Mouse (Mus musculus) frontal cortex, postnatal 10 days (tissue): Measurements from ENCODE around the gene Anks1.

ENCODE experiments used
- DNase-seq, 2 experiments: peaks; one replicate each; pipeline ENCODE4 v3.0.0; 2022; ENCODE audit warnings: low spot score in 2 of 2, mixed read lengths in 1 of 2

The Anks1 gene

DNA sequence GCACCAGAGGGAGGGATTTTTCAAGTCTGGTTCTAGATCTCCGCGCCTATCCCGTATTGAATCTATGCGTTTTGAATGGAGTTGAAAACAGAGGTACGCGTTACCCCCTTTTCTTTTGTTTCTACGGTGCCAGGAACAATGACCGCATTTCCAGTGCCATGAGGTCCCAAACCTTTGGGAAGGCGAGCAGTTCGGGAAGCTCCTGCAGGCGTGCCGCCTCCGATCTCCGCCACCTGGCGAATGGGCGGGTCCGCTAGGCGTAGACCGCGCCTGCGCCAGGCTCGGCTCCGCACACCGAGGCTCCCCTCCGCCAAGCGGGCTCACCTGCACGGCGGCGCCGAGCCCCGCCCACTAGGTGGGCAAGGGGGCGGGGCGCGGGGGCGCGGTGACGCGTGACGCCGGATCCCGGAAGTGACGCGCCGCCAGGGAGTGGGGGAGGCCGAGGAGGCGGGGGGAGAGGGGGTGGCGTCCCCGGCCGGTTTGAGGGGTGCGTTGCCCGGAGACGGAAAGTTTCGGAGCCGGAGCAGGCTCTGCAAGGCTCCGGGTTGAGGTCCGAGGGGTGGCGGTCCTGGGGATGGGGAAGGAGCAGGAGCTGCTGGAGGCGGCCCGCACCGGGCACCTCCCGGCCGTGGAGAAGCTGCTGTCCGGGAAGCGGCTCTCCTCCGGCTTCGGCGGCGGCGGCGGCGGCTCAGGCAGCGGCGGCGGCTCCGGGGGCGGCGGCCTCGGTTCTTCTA, at the start of gene Anks1:
TSS of gene Anks1 (plus strand) at position 419 of the 734 bp plus-strand sequence.
- DNase-seq = peak; percentile 63 to 83

DNA sequence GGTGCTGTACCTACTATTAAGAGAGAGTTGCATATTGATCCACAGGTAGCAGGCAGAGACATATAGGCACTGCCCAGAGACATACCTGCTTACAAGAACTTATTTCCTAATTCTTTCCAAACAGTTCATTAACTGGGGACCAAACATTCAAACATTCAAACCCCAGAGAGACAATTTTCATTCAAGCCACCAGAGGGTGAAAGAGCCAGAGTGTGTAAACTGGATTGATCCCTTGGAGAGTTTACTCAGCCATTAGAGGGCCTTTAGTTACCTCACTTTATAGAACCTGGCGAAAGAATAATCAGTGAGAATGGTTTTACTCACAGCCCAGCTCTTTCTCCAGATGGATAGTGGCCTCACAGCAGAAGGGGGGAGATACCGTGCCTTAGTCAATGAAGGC, 43.6 kb upstream of the Anks1 start:
- DNase-seq = no peak

DNA sequence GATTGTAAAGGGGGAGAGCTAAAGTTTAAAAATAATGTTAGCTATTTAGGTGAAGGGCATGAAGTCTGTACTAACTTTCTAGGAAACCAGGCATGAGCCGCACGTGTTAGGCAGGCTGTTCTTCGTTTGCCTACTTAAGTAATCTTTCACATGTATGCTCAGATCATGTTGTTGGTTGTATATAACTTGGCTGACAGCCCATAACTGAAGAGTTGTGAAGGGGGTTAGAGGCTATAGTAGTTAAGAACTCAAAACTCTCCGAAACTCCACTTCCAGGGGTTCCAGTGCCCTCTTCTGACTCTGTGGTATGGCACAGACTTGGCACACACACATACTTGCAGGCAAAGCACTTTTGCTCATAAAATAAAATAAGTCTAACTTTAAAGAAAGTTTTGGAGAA, 42.4 kb upstream of the Anks1 start:
- no peak for DNase-seq

DNA sequence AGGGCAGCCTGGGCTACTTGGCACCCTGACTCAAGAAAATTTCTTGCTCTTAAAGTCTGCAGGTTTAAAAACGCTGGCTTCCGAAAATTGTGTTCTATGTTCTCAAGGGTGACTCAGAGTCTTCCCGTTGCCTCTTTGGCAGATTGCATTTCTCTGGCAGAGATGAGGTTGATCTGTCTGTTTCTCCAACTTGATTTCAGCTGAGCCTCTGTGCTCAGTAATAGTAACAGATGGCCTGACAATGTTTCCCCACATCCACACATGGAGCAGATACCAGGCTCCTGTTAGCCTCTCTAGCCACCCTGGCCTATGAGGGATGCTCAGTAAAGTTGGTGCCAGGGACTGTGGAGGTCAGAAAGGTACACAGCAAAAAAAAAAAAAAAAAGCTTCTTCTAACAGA, 37.3 kb upstream of the Anks1 start:
- DNase-seq = no peak

DNA sequence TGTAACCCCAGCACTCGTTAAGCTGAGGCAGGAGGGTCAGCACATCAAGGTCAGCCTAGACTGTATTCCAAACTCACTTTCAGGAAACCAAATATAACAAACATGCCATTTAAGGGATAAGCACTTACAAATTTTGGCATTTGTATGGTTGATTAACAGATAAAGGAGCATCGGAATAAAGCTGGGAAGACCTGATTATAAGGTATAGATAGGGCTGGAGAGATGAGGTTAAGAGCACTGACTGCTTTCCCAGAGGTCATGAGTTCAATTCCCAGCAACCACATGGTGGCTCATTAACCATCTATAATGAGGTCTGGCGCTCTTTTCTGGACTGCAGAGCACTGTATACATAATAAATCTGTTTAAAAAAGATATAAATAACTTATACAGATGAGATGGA, 35.5 kb upstream of the Anks1 start:
- no peak for DNase-seq

DNA sequence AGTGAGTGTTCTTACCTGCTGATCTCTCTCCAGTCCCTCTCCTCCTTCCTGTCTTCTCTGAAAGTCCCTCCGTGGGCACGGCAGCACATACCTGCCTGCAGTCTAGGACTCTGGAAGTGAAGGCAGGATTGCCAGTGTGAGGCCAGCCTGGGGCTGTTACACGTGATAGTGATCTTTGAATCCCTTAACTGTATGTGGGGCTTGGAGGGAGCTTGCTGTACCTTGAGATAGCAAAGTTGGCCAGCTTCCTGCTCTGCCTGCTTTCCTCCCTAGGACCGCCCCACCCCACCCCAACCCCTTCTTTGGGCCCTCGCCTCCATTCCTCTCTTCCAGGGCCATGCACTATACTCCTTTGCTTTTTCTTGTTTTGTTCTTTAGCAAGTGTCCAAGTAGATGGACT, 34.6 kb upstream of the Anks1 start:
- no peak for DNase-seq

DNA sequence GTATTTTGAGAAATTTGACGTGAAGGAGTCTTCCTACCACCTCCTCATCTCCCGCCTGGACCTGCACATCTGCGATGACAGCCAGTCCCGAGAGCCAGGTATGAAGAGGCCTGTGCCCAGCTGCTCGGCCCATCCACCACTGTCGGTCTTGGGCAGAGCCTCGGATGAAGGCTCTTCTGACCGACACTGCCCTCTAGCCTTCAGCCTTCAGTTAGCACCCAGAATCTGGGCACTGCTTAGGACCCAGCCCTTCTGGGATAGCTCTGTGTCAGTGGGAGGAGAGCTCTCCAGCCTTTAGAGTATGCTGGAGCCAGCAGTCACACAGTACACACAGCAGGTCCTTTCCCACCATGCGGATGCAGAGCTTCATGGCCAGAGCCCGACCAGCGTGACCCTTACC, 27.6 kb upstream of the Anks1 start:
- DNase-seq = no peak

DNA sequence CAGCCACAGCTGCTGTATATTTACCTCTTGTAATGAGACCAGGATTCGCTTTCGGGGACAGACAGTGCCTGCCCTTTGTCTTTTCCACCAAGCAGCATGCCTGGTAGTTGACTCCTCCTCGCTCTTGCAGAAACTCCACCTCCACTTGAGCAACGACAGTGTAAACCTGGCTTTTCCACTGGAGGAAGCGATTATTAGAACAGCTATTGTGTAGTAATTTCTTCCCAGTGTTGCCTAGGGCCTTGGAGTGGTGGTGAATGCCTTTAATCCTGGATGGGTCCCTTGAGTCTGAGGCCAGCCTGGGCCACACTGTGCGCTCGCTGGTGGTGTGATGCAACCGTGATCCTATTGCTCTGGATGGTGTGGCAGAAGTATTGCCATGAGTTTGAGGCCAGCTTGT, 26.0 kb upstream of the Anks1 start:
- no peak for DNase-seq

DNA sequence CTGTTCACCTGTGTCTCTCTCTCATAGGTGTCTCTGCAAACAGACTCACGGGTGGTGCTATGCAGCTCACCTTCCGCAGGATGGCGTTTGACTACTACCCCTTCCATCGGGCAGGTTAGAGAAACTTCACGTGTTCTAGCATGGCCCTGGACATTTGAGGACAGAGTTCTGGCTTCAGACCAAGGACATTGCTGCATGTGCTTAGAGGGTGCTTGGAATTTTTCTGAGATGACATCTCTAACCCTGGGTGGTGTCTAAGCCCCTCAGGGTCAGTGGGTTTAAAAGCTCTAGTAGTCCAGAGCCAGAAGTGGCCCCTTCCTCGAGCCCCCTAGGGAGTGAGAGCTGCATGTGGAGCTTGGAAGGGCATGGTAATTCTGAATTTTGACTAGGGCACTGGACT, 25.1 kb upstream of the Anks1 start:
- no peak for DNase-seq

DNA sequence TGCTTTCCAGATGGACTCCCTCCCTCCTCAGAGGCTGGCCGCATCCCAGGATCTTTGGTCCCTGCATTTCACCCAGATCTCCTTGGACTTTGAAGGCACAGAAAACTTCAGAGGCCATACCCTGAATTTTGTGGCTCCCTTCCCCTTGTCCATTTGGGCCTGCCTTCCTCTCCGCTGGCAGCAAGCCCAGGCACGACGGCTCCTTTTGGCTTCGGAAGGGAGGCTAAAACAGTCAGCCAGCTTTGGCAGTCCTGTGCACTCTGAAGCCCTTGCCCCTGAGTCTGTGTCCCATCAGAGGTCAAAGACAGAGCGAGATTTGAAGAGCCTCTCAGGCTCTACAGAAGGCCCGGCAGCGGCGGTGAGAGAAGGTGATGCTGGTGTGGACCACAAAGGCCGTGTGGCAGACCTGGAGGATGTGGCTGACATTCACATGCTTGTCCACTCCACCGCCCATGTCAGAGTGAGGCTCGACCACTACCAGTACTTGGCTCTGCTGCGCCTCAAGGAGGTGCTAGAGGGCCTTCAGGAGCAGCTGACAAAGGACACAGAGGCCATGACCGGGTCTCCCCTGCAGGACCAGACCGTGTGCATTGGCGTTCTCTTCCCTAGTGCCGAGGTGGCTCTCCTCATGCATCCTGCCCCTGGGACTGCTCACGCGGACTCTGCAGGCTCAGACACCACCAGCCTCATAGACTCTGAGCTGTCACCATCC, 22.5 kb upstream of the Anks1 start:
- DNase-seq = no peak

DNA sequence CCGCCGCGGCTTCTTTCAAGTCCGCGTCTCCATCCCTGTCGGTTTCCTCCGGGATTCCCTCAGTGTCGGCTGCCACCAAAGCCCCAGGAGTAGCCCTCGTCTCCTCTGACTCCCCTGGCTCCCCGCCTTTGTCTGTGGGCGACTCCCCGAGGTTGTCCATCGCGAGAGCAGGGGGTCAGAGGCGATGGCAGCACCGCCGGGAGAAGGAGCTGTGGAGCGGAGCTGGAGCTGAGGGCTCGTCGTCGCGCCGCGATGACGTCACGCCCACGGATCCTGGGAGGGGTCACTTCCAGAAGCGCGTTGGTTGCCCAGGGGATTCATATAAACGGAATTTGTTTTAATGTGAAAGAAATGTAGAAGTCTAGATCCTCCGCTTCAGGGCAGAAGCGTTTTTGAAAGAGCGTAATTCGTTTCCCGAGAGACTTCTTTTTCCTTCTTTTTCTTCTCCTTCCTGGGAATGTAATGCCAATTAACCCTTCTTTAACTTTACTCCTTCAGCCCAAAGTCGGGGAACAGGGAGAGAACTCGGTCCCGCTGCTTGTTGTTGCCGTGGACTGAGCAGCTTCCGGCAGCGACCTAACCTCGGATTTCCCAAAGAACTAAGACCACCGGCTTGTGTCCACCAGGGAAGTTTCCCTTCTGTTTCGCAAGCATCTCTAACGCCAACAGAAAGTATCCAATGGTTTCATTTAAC, 1.4 kb upstream of the Anks1 start:
- peak; percentile 93 to 95 for DNase-seq

DNA sequence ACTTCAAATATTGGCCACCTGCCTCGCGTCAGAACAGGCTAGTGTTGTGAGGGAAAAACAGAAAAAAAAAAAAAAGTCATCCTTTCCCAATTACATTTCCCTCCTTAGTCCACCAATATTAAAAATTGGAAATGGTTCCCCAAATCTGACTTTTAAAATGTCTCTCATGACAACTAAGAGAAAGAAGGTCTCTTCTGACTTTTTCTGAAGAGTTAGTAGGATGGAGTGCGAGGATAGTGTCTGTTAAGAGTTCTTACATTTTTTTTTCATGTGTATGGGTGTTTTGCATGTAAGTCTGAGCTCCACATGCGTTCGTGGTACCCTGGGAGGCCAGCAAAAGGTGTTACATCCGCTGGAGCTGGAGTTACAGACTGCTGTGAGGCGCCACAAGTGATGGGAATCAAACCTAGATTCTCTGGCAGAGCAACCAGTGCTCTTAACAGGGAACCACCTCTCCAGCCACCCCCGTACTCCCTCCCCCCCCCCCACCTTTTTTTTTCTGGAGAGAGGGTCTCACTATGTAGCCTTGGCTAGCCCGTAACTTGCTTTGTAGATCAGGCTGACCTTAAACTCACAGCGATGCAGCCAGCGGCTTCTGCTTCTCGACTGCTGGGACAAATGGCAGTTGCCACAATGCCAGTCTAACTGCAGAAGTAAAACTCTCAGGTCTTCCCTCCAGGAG, 759 bp upstream of the Anks1 start:
- no peak for DNase-seq

DNA sequence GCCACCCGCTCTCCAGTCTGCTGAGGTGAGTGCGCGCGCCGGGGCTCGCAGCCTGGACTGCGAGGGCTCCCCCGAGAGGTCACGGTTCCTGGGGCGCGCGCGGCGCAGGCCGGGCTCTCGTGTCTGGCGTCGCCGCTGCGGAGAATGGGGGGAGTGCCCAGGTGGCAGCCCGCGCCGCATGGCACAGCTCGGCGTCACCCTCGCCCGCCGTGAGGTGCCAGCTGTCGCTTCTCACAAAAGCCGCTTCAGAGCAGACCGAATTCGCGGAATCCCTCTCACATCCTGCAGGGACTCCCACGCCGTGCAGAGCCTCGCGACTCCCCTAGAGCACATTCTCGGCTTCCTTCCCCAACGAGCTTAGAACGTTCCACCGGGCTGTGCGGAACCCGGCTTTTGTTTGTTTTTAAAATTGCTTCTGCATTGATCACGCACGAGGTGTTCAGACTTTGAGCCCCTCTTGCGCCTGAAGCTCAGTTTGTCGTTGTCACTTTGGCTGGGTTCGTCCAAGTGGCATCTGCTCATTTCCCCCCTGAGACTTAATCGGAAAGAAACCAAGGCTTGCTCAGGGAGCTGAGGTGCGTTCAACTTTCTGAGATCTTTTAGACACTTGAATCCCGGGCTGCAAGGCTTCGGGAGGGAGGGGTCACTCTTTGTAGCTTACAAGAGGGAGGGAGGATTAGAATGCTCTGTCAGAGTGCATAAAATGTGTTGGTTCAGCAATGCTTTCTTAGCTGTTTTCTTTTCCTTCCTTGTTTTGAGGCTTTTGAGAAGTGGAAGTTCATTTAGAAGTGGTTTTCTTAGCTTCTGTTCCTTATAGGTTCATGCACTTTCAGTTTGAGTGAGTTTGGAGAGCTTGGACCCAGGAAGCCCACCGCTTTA, 755 bp downstream of the Anks1 start, which contains the start of gene Taf11:
TSS of gene Taf11 (minus strand) at position 223 of the 879 bp plus-strand sequence.
- DNase-seq = peak; percentile 58 to 68

DNA sequence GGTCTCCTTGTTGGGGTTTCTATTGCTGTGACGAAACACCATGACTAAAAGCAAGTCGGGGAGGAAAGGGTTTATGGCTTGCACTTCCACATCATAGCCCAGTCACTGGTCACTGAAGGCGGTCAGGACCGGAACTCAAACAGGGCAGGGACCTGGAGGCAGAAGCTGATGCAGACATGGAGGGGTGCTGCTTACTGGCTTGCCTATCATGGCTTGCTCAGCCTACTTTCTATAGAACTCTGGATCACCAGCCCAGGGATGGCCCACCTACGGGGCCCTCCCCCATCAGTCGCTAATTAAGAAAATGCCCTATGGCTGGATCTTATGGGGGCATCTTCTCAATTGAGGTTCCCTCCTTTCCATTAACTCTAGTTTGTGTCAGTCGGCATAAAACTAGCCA, 2.3 kb downstream of the Anks1 start:
- DNase-seq = no peak

DNA sequence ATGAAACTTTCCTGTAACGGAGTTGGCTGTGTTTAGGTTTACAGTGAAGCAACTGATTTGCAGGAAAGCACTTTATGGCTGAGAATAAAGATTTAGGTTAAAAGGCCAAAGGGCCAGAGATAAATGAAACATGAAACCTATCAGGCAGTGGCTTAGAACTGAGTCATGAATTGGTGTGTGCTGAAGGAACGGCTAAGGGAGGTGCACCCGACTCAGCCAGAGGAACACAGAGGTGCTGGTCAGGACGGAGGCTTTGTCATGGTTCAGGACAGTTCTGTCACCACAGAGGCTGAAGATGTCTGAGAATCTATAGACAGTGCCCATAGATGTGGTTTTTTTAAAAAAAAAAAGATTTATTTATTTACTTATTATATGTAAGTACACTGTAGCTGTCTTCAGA, 5.6 kb downstream of the Anks1 start:
- DNase-seq = no peak

DNA sequence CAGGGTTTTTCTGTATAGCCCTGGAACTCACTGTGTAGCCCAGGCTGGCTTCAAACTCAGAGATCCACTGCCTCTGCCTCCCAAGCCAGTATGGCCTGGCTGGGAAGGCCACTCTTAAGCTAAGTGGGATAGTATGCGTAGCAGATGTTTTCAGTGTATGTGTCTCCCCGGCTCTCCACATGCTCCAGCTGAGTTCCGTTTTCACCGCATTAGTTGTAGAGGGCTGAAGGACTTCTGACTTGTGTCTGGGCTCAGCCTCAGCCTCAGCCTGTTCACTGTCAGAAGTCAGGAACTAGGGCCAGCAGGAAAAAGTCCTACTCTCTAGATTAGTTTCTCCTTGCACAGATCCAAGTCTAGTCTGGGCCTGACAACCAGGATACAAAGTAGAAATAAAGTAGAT, 7.3 kb downstream of the Anks1 start:
- DNase-seq = no peak

DNA sequence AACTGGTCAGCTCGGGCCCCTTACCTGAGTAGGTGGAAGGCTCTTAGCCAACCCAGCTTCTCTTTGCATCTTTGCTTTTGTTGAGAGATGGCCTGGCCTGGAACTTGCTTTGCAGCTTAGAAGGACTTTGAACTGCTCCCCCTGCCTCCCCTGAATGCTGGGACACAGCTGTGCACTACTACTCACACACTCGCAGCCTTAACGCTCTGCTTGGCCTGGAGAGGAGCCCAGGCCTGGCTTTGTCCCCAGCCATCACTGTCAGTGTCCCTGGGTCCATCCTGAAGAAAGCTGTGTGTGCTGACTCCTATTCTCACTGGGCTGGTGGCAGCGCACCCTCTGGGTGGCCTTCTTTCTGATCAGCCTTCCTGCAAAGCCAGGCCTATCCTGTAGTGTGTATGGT, 11.6 kb downstream of the Anks1 start:
- no peak for DNase-seq

DNA sequence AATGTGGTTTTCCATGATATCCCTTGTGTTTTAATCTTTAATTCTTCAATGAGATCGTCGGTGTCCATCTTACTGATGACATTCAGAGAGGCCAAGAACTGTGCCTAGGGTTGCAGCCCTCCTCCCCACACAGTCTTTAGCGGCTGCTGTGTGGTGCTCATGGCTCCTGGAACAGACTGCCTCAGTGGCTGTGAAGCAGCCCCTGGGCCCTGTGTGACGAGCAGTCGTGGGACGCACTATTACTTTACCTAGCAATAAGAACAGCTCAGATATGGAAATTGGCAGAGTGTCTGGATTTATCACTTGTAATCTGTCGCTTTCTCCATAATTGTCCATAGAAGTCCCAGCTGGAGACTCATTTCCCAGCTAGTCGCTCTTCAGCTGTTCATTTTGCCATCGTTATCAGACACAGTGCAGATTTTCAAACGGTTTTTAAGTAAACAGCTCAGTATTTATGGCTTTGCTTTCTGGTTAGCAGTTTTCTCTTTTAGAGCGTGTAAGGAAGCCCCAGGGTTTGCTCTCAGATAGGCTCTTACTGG, 13.1 kb downstream of the Anks1 start:
- DNase-seq = no peak

DNA sequence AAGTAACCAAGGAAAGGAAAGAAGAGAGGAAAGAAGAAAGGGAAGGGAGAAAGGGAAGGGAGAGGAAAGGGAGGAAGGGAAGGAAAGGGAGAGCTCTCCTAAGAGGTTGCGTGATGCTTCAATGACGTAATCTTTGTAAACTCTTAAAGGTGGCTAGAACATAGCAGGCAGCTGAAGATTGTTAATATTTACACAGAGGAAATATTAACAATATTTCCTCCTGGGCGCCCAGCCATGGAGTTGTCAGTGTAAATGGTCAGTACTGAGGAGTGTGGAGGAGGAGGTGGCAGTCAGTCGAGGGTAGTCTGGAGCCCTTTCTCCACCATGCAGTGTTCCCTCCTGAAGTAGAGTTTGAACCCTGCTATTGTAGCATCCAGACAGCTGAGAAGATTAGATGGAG, 15.9 kb downstream of the Anks1 start:
- no peak for DNase-seq

DNA sequence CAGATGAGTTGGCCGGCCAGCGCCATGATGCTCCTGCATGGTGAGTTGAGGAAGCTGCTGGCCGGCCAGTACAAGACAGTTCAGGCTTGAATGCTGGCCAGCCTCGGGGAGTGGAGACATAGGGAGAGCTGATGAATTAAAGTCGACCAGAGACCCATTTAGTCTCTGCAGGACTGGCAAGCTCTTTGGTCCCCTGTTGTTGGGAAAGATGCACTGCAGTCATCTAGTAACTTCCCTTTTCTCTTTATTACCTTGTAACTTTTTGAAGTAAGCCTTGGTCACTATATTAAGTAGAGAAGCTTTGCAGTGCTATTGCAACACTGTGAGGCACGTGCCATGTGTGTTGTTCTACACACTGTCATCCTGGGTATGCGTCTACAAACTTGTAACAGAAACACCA, 16.4 kb downstream of the Anks1 start:
- DNase-seq = no peak

DNA sequence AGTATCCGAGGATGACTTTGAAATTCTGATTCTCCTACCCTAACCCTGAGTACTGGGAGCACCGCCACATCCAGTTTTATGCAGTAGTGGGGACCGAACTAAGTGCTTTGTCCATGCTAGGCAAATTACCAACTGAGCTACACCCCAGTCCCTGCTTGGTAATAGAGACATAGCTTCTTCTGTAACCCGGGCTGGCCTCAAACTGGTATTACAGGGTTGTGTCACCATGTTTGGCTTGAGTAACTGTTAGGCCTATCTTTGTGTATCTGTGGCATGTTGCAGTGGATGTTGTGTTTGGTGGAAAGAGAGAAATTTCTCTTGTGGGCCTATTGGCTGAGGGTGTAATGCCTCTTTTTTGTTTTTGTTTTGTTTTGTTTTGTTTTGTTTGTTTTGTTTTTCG, 21.2 kb downstream of the Anks1 start:
- no peak for DNase-seq
